Mouse (Mus musculus): Measurements from ENCODE around the gene Rita1. TPM values are rescaled to one million over a fixed set of nuclear protein-coding genes. Genes with fewer than 3 reads are reported as not detected.

Rita1 gene
- polyA plus RNA-seq, 1 experiment from 2014 or later = 9.0 TPM

DNA sequence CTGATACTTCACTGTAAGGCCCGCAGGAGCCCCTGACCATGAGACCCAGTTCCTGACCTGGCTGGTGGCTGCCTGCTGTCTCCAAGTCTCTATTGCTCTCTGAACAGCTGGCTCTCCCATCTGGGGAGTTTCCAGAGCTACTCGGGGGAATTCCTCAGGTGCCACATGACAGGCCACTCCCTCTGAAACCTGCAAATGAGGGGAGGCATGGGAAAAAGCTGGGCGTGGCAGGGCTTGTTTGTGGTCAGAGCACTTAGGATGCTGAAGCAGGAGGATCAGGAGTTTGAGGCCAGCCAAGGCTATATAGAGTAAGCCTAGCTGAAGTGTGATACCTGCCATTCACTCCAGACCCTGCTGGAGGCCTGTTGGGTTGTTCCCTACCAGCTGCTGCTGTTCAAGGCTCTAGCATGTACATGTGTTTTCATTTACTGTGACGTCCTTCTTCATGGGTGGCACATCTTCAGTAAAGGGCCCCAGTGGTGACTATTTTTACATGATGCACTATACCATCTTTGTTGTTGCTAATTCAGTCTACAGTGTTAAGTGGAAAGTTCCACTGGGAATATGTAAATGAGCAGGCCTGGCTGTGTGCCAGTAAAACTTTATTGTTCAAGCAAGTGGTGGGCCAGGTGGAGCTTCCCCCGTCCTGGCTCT is 9.9 kb upstream of the Rita1 start:
- Histone ChIP-seq H3K27ac (ENCODE audit: low read length) (no peak overlapping the region), H3K36me3 (ENCODE audit: control insufficient read depth, insufficient read depth, low read length) (peaks cover 81% of the 10 kb centered on the region), H3K9ac (replicated peaks; ENCODE audit: low read depth, low read length) (no peak overlapping the region), H3K4me1 (ENCODE audit: control insufficient read depth, insufficient read depth, low read length) (no peaks in the 10 kb centered on the region), H3K4me2 (replicated peaks; ENCODE audit: low read depth, low read length) (no peak overlapping the region), H3K27me3 (ENCODE audit: control insufficient read depth, insufficient read depth, low read length) (no peaks in the 10 kb centered on the region), H3K9me3 (ENCODE audit: control insufficient read depth, low read depth, low read length) (no peaks in the 10 kb centered on the region), H3K4me3 (ENCODE audit: low read depth, low read length) (no peak overlapping the region)
- 74% methylated on average over 5 of the region's 5 CpGs for WGBS
- ATAC-seq (ENCODE audit: insufficient number of reproducible peaks, insufficient read depth, low FRiP score, low read depth) = no peak

DNA sequence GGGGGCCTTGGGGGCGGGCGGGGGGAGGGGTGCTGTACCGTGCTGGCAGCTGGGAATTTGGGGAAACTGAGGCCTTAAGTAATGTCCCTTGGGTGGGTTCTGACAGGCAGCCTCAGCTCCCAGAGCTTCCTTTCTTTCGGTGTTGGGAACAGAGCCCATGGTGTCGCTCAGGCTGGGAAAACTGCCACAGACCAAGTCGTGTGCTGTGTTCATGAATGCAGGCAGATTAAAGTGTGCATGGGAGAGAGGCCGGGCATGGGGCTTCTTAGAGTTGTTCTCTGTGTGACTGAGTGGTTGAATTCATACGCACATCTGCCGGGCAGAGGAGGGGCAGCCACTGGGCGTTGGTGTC is 9.4 kb upstream of the Rita1 start:
- Histone ChIP-seq H3K9me3 (ENCODE audit: control insufficient read depth, low read depth, low read length) (no peaks in the 10 kb centered on the region), H3K4me3 (ENCODE audit: low read depth, low read length) (no peak overlapping the region), H3K4me2 (replicated peaks; ENCODE audit: low read depth, low read length) (no peak overlapping the region), H3K27ac (ENCODE audit: low read length) (no peak overlapping the region), H3K27me3 (ENCODE audit: control insufficient read depth, insufficient read depth, low read length) (no peaks in the 10 kb centered on the region), H3K4me1 (ENCODE audit: control insufficient read depth, insufficient read depth, low read length) (no peaks in the 10 kb centered on the region), H3K36me3 (ENCODE audit: control insufficient read depth, insufficient read depth, low read length) (peaks cover 80% of the 10 kb centered on the region), H3K9ac (replicated peaks; ENCODE audit: low read depth, low read length) (no peak overlapping the region)
- ATAC-seq (ENCODE audit: insufficient number of reproducible peaks, insufficient read depth, low FRiP score, low read depth) = no peak
- 90% methylated on average over 10 of the region's 10 CpGs for WGBS

DNA sequence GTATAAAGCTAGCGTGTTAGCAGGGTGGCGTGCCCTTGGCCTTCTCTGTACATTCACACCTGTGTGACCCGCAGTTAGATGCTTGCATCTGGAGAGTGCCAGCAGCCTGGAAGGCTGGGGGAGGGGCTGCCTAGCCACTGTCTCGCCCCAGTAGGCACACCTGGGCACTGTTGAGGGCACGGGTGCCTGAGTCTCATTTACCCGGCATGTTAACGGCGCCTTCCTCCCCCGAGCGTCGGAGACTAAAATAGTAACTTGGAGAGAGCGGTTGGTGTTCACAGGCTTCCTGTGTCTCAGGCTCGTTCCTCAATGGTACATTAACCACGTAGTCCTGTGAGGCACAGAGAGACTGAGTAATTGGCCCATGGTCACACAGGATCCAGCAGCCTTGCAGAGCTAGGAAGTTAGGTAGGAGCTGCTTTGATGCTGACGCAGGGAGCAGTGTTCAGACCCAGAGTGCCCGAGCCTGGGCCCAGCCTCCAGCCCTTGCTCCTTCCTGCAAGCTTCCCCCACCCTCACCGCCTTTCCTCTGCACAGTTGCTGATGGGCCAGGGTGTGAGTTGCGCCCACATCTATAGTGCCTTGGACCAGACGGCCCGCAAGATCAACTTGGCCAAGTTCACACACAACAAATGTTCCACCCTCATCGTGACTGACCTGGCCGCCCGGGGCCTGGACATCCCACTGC is 8.8 kb upstream of the Rita1 start:
- WGBS = 94% methylated on average over 23 of the region's 23 CpGs
- Histone ChIP-seq H3K9ac (replicated peaks; ENCODE audit: low read depth, low read length) (no peak overlapping the region), H3K27me3 (ENCODE audit: control insufficient read depth, insufficient read depth, low read length) (no peaks in the 10 kb centered on the region), H3K9me3 (ENCODE audit: control insufficient read depth, low read depth, low read length) (no peaks in the 10 kb centered on the region), H3K4me3 (ENCODE audit: low read depth, low read length) (no peak overlapping the region), H3K36me3 (ENCODE audit: control insufficient read depth, insufficient read depth, low read length) (peaks cover 79% of the 10 kb centered on the region), H3K27ac (ENCODE audit: low read length) (no peak overlapping the region), H3K4me1 (ENCODE audit: control insufficient read depth, insufficient read depth, low read length) (no peaks in the 10 kb centered on the region), H3K4me2 (replicated peaks; ENCODE audit: low read depth, low read length) (no peak overlapping the region)
- ATAC-seq (ENCODE audit: insufficient number of reproducible peaks, insufficient read depth, low FRiP score, low read depth) = no peak

DNA sequence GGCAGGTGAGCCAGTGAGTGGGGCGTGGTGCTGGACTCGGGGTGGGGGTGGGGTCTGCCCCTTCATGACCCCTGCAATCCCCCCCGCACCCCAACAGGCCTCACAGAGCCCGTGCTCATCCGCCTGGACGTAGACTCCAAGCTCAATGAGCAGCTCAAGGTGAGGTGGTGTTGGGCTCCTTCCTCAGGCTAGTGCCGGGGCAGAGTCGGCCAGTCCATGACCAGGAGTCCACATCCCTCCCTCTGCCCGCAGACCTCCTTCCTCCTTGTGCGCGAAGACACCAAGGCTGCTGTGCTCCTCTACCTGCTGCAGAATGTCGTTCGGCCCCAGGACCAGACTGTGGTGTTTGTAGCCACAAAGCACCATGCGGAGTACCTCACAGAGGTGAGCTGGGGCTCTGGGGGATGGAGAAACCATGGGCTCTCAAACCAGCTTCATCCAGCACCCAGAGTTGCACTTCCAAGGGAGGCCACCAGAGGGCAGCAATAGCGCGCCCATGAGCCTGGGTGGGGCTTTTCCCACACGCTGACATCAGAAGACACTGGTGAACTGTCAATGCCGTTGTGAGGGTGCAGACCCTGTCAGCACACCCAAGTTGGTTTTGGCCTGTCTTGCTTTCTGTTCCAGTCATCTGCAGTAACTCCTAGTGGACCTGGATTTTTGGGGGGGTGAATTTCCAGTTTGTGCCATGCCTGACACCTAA is 8.1 kb upstream of the Rita1 start:
- WGBS = 70% methylated on average over 18 of the region's 18 CpGs
- Histone ChIP-seq H3K4me1 (ENCODE audit: control insufficient read depth, insufficient read depth, low read length) (no peaks in the 10 kb centered on the region), H3K9ac (replicated peaks; ENCODE audit: low read depth, low read length) (no peak overlapping the region), H3K27me3 (ENCODE audit: control insufficient read depth, insufficient read depth, low read length) (no peaks in the 10 kb centered on the region), H3K9me3 (ENCODE audit: control insufficient read depth, low read depth, low read length) (no peaks in the 10 kb centered on the region), H3K4me3 (ENCODE audit: low read depth, low read length) (no peak overlapping the region), H3K36me3 (ENCODE audit: control insufficient read depth, insufficient read depth, low read length) (peaks cover 73% of the 10 kb centered on the region), H3K27ac (ENCODE audit: low read length) (no peak overlapping the region), H3K4me2 (replicated peaks; ENCODE audit: low read depth, low read length) (no peak overlapping the region)
- no peak for ATAC-seq (ENCODE audit: insufficient number of reproducible peaks, insufficient read depth, low FRiP score, low read depth)

DNA sequence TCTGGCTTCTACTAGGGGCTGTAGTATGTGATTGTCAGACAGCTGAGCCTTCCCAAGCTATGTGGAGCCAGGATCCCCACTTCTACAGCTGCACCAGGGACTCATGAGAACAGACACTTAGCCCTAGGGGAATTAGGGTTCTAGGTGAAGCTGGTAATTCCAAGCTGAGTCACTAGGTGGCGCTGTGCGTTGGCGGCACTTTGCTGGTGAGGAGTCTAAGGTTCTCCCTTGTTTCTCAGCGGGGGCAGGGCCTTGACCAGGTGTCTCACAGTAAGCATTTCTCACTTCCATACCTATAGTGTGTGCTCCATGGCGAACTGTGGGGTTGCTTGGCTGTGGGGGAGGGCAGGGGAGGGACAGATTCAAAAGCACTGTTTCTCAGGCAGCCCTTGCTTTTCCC is 6.8 kb upstream of the Rita1 start:
- Histone ChIP-seq H3K9ac (replicated peaks; ENCODE audit: low read depth, low read length) (no peak overlapping the region), H3K27me3 (ENCODE audit: control insufficient read depth, insufficient read depth, low read length) (no peaks in the 10 kb centered on the region), H3K4me1 (ENCODE audit: control insufficient read depth, insufficient read depth, low read length) (no peaks in the 10 kb centered on the region; the same call in 1 of the 2 replicates), H3K4me3 (ENCODE audit: low read depth, low read length) (no peak overlapping the region), H3K9me3 (ENCODE audit: control insufficient read depth, low read depth, low read length) (no peaks in the 10 kb centered on the region), H3K4me2 (replicated peaks; ENCODE audit: low read depth, low read length) (no peak overlapping the region), H3K27ac (ENCODE audit: low read length) (no peak overlapping the region), H3K36me3 (ENCODE audit: control insufficient read depth, insufficient read depth, low read length) (peaks cover 63% of the 10 kb centered on the region)
- WGBS = 11% methylated on average over 5 of the region's 5 CpGs
- ATAC-seq (ENCODE audit: insufficient number of reproducible peaks, insufficient read depth, low FRiP score, low read depth) = no peak

DNA sequence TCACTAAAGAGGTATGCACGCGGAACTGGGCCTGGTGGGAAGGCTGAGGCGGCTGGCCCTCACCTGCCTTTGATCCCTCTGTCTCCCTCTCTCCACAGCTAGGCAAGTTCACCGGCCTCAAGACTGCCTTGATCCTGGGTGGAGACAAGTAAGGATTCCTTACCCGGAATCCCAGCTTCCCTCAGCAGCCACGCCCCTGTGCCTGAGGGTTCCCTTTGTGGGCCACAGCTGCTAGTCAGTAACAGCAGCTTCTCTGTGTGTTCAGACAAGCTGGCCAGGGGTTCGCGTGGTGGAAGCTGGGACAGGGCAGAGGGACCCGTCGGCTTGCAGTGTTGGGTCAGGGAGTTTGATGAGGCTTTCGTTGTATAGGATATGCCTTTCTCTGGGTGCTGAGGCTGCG is 6.4 kb upstream of the Rita1 start:
- peaks cover 58% of the 10 kb centered on the region for H3K36me3 ChIP-seq (ENCODE audit: control insufficient read depth, insufficient read depth, low read length)
- H3K4me1 ChIP-seq (ENCODE audit: control insufficient read depth, insufficient read depth, low read length) = peaks cover 4% of the 10 kb centered on the region; the same call in 1 of the 2 replicates
- no peak for ATAC-seq (ENCODE audit: insufficient number of reproducible peaks, insufficient read depth, low FRiP score, low read depth)
- no peak overlapping the region for H3K27ac ChIP-seq (ENCODE audit: low read length)
- WGBS = 81% methylated on average over 12 of the region's 12 CpGs
- H3K9me3 ChIP-seq (ENCODE audit: control insufficient read depth, low read depth, low read length) = no peaks in the 10 kb centered on the region
- H3K27me3 ChIP-seq (ENCODE audit: control insufficient read depth, insufficient read depth, low read length) = no peaks in the 10 kb centered on the region
- no peak overlapping the region for H3K9ac ChIP-seq (replicated peaks; ENCODE audit: low read depth, low read length)
- no peak overlapping the region for H3K4me2 ChIP-seq (replicated peaks; ENCODE audit: low read depth, low read length)
- H3K4me3 ChIP-seq (ENCODE audit: low read depth, low read length) = no peak overlapping the region

DNA sequence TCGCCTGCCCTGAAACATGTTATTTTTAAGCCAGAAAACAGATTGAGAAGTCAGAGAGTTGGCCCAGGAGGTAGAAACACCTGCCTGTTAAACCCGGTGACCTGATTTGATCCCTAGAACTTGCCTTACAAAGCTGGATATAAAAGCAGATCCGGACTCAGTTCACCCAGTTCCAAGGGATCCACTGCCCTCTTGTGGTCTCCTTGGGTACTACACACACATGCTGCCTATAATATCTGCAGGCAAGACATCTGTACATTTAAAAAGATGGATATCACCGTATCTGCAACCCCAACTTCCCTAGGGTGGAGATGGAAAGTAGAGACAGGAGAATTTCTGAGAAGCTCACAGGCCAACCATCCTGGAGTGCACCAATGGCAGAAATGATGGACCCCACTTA is 3.5 kb upstream of the Rita1 start:
- no peak for ATAC-seq (ENCODE audit: insufficient number of reproducible peaks, insufficient read depth, low FRiP score, low read depth)
- no peak overlapping the region for H3K4me2 ChIP-seq (replicated peaks; ENCODE audit: low read depth, low read length)
- H3K27ac ChIP-seq (ENCODE audit: low read length) = no peak overlapping the region
- H3K27me3 ChIP-seq (ENCODE audit: control insufficient read depth, insufficient read depth, low read length) = no peaks in the 10 kb centered on the region
- H3K9me3 ChIP-seq (ENCODE audit: control insufficient read depth, low read depth, low read length) = no peaks in the 10 kb centered on the region
- H3K4me3 ChIP-seq (ENCODE audit: low read depth, low read length) = no peak overlapping the region
- peaks cover 39% of the 10 kb centered on the region for H3K36me3 ChIP-seq (ENCODE audit: control insufficient read depth, insufficient read depth, low read length)
- WGBS = 91% methylated on average over 4 of the region's 4 CpGs
- H3K4me1 ChIP-seq (ENCODE audit: control insufficient read depth, insufficient read depth, low read length) = peaks cover 12% of the 10 kb centered on the region
- no peak overlapping the region for H3K9ac ChIP-seq (replicated peaks; ENCODE audit: low read depth, low read length)

DNA sequence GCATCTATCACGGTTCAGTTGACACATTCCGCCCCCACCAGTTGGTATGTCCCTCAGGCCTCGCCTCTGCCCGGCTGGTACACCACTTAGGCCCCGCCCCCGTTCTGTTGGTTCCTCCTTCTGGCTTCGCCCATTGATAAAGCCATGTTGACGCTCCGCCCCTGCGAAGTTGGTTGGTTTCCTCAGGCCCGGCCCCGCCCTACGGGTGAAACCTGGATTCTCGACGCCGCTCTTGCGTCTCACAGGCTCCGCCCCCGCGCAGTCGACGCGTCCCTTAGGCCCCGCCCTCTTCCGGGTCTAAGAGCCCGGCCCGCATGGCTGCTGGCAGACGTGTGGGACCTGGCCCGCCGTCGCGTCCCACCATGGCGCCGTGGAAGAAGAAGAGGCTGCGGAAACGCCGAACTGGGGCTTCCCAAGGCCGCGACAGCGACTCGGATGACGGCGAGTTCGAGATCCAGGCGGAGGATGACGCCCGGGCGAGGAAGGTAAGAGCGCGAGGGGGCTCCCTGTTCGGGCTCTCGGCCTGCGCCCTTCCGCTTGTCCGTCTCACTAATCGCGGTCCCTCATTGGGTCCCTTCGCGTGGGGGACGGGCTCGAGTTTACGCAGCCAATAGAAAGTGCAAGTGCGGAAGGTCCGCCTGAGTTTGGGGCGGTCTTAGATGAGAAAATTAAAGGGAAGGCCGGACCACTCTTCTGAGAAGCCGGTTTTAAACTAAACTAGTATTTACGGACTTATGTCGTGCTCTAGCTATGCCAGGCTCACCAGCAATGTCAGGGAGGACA is 624 bp upstream of the Rita1 start:
- WGBS = under 1% methylated on average over 69 of the region's 69 CpGs
- no peaks in the 10 kb centered on the region for H3K9me3 ChIP-seq (ENCODE audit: control insufficient read depth, low read depth, low read length)
- peak overlapping the region; percentile 57 for H3K4me3 ChIP-seq (ENCODE audit: low read depth, low read length)
- peak overlapping the region; percentile 67 for H3K9ac ChIP-seq (replicated peaks; ENCODE audit: low read depth, low read length)
- H3K36me3 ChIP-seq (ENCODE audit: control insufficient read depth, insufficient read depth, low read length) = peaks cover 11% of the 10 kb centered on the region; the same call in 1 of the 2 replicates
- ATAC-seq (ENCODE audit: insufficient number of reproducible peaks, insufficient read depth, low FRiP score, low read depth) = peak; percentile 93
- peak overlapping the region; percentile 92 for H3K4me2 ChIP-seq (replicated peaks; ENCODE audit: low read depth, low read length)
- H3K4me1 ChIP-seq (ENCODE audit: control insufficient read depth, insufficient read depth, low read length) = peaks cover 12% of the 10 kb centered on the region
- H3K27ac ChIP-seq (ENCODE audit: low read length) = peak overlapping the region; percentile 66; the same call in 1 of the 2 replicates
- no peaks in the 10 kb centered on the region for H3K27me3 ChIP-seq (ENCODE audit: control insufficient read depth, insufficient read depth, low read length)
